Mouse (Mus musculus) lung, embryonic 15.5 days (tissue): ENCODE data around the gene Ncmap. TPM values are rescaled to one million over a fixed set of nuclear protein-coding genes. Genes with fewer than 3 reads are reported as not detected.
A peak's percentile ranks its signal among the peaks of the same experiment; 100 is the strongest.

Source experiments
- ATAC-seq: fragments of 200-750 bp; cut with Nextera tagmentation; 2 replicates; pipeline ENCODE4 v1.8.0; 2017; ENCODE audit warnings: moderate number of reproducible peaks, borderline replicate concordance; ENCODE audit not compliant: low FRiP score, low TSS enrichment; ENCODE audit errors: extremely low read depth
- H3K27ac ChIP-seq: fragments of 300-500 bp; sonication (generic); 2 replicates; pipeline ENCODE4 v1.5.1; 2015; ENCODE audit warnings: moderate library complexity, mild to moderate bottlenecking, inconsistent platforms
- H3K27me3 ChIP-seq: fragments of 300-500 bp; sonication (generic); 2 replicates; pipeline ENCODE4 v1.6.1; 2015; ENCODE audit warnings: inconsistent platforms
- H3K36me3 ChIP-seq: fragments of 300-500 bp; sonication (generic); 2 replicates; pipeline ENCODE4 v1.6.1; 2015; ENCODE audit warnings: inconsistent platforms
- H3K4me1 ChIP-seq: fragments of 300-500 bp; sonication (generic); 2 replicates; pipeline ENCODE4 v1.6.1; 2015; ENCODE audit warnings: inconsistent platforms
- H3K4me2 ChIP-seq: fragments of 300-500 bp; sonication (generic); 2 replicates; pipeline ENCODE4 v1.6.1; 2015; ENCODE audit warnings: inconsistent platforms, mild to moderate bottlenecking, moderate library complexity
- H3K4me3 ChIP-seq: fragments of 300-500 bp; sonication (generic); 2 replicates; pipeline ENCODE4 v1.5.1; 2015; ENCODE audit warnings: mild to moderate bottlenecking, inconsistent platforms
- H3K9ac ChIP-seq: fragments of 300-500 bp; sonication (generic); 2 replicates; pipeline ENCODE4 v1.6.1; 2015; ENCODE audit warnings: inconsistent platforms
- H3K9me3 ChIP-seq: fragments of 300-500 bp; sonication (generic); 2 replicates; pipeline ENCODE4 v1.6.1; 2016; ENCODE audit warnings: inconsistent platforms
- WGBS: fragments of 180-500 bp; shearing (Covaris S2); methylation state at CpG from one replicate; pipeline ENCODE4 v1.1.7; 2015; 5-methylcytosine and 5-hydroxymethylcytosine counted together
- microRNA counts: library from miRNA; unstranded; fragments of <30 nt; microRNA quantifications from one replicate; lab custom pipeline; 2016
- microRNA-seq: library from miRNA; unstranded; fragments of <30 nt; microRNA quantifications from one replicate; pipeline ENCODE4, GENCODE M21; 2016
- polyA plus RNA-seq: library from polyadenylated mRNA; unstranded; fragments of >200 nt; fragmentation: Nextera tagmentation; extraction: Ambion mirVana; gene quantifications from 2 replicates; pipeline ENCODE4 v1.2.1, GENCODE M21; 2015

The Ncmap gene
- polyA plus RNA-seq, 1 experiment from 2014 or later, result 5.6 TPM

DNA sequence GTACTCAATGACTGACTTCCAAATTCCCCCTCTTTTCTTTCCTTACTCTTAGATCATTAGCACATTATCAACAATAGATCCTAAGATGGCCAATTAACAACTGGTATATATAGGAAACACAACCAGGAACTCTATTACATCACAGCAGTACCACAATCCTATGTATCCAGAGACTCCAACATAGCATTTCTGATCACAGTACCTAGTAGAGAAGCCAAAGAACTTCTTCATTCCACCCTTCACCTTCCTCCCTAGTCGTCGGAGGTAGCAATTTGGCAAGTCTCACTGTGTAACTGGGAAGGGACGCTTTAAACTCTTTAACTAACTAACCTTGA lies 62.0 kb downstream of the Ncmap start:
- ATAC-seq, result no peak
- WGBS, result 72% methylated on average over 3 of the region's 3 CpGs
- Histone ChIP-seq H3K4me3 (no peak overlapping the region), H3K27me3 (no peaks in the 10 kb centered on the region), H3K27ac (peak overlapping the region; percentile 33; the same call in 1 of the 2 replicates), H3K4me1 (peaks cover 11% of the 10 kb centered on the region; the same call in 1 of the 2 replicates), H3K9me3 (no peaks in the 10 kb centered on the region), H3K36me3 (peaks cover 98% of the 10 kb centered on the region), H3K9ac (no peak overlapping the region), H3K4me2 (no peak overlapping the region)

- Histone ChIP-seq H3K27me3 (no peaks in the 10 kb centered on the region), H3K4me1 (peaks cover 11% of the 10 kb centered on the region; the same call in 1 of the 2 replicates), H3K36me3 (peaks cover 96% of the 10 kb centered on the region), H3K4me3 (no peak overlapping the region), H3K9me3 (no peaks in the 10 kb centered on the region), H3K9ac (no peak overlapping the region), H3K27ac (peak overlapping the region; percentile 33; the same call in 1 of the 2 replicates), H3K4me2 (no peak overlapping the region)
- WGBS, result 56% methylated on average over 9 of the region's 9 CpGs
- ATAC-seq, result no peak
Observed at GRCm38 (mm10) chr4:135335327-135336022, 62.6 kb downstream of the Ncmap start.

GRCm38 (mm10) chr4:135326469-135326868 lies 71.6 kb downstream of the Ncmap start:
- no peak overlapping the region for H3K27ac ChIP-seq
- no peak overlapping the region for H3K4me2 ChIP-seq
- no peaks in the 10 kb centered on the region for H3K4me1 ChIP-seq
- H3K27me3 ChIP-seq, result no peaks in the 10 kb centered on the region
- ATAC-seq, result no peak
- H3K9ac ChIP-seq, result no peak overlapping the region
- H3K36me3 ChIP-seq, result peaks cover 96% of the 10 kb centered on the region
- H3K4me3 ChIP-seq, result no peak overlapping the region
- H3K9me3 ChIP-seq, result no peaks in the 10 kb centered on the region
- 80% methylated on average over 3 of the region's 3 CpGs for WGBS

- no peak overlapping the region for H3K27ac ChIP-seq
- ATAC-seq, result no peak
- no peaks in the 10 kb centered on the region for H3K4me1 ChIP-seq
- no peak overlapping the region for H3K4me3 ChIP-seq
- no peak overlapping the region for H3K4me2 ChIP-seq
- H3K9ac ChIP-seq, result no peak overlapping the region
- no peaks in the 10 kb centered on the region for H3K9me3 ChIP-seq
- peaks cover 96% of the 10 kb centered on the region for H3K36me3 ChIP-seq
- H3K27me3 ChIP-seq, result no peaks in the 10 kb centered on the region
Observed at GRCm38 (mm10) chr4:135326046-135326445, 72.0 kb downstream of the Ncmap start.

GRCm38 (mm10) chr4:135323021-135323420 lies 75.0 kb downstream of the Ncmap start:
- H3K27ac ChIP-seq, result no peak overlapping the region
- no peak overlapping the region for H3K4me2 ChIP-seq
- no peaks in the 10 kb centered on the region for H3K4me1 ChIP-seq
- H3K9me3 ChIP-seq, result no peaks in the 10 kb centered on the region
- WGBS, result 79% methylated on average over 8 of the region's 8 CpGs
- no peak for ATAC-seq
- no peak overlapping the region for H3K9ac ChIP-seq
- no peaks in the 10 kb centered on the region for H3K27me3 ChIP-seq
- H3K36me3 ChIP-seq, result peaks cover 97% of the 10 kb centered on the region
- no peak overlapping the region for H3K4me3 ChIP-seq

MicroRNA genes within 50 kb of the gene (microRNA counts, 519-probe panel; counts per million panel counts)
- 2,097 counts per million, percentile 21 among the panel's probes with 10 or more counts for microRNA mmu-miR-700 (lab: Ali Mortazavi, UCI)

Small RNAs within 50 kb of the gene (microRNA-seq; reads per million reads assigned to microRNA genes)
- 242 reads per million, percentile 61 among the genes with 10 or more reads in this experiment for gene Mir700

Other genes starting within 250 kb of the Ncmap start
- 181 and 185 TPM in 2 replicates for gene Clic4, start 125.4 kb downstream of the Ncmap start, polyA plus RNA-seq
- 199 and 209 TPM in 2 replicates for gene Srrm1, start 44.9 kb downstream of the Ncmap start, polyA plus RNA-seq
- 15.6 and 16.3 TPM in 2 replicates for gene Rcan3, start 35.6 kb upstream of the Ncmap start, polyA plus RNA-seq
- gene Stpg1, start 96.6 kb upstream of the Ncmap start, polyA plus RNA-seq, result 0.37 and 0.64 TPM in 2 replicates
- 5.2 and 5.7 TPM in 2 replicates for gene Nipal3, start 96.8 kb upstream of the Ncmap start, polyA plus RNA-seq
- gene Grhl3, start 175.4 kb upstream of the Ncmap start, polyA plus RNA-seq, result 4.3 and 4.8 TPM in 2 replicates